Mouse (Mus musculus) neural tube, embryonic 14.5 days (tissue): ENCODE measurements around the gene Ints13. TPM values are rescaled to one million over a fixed set of nuclear protein-coding genes. Genes with fewer than 3 reads are reported as not detected.

Experiments used
- ATAC-seq: fragments of 200-750 bp; cut with Nextera tagmentation; 2 replicates; pipeline ENCODE4 v1.8.0; 2017; ENCODE audit warnings: low read depth, mild to moderate bottlenecking, moderate TSS enrichment, moderate library complexity
- H3K27ac ChIP-seq: fragments of 300-500 bp; sonication (generic); 2 replicates; pipeline ENCODE4 v1.5.1; 2014; ENCODE audit warnings: low read depth, mild to moderate bottlenecking, control low read depth, low read length, moderate library complexity, mixed read lengths
- H3K27me3 ChIP-seq: fragments of 300-500 bp; sonication (generic); 2 replicates; pipeline ENCODE4 v1.6.1; 2014; ENCODE audit warnings: low read length; ENCODE audit not compliant: control insufficient read depth, insufficient read depth
- H3K36me3 ChIP-seq: fragments of 300-500 bp; sonication (generic); 2 replicates; pipeline ENCODE4 v1.6.1; 2014; ENCODE audit warnings: low read length, mixed read lengths; ENCODE audit not compliant: control insufficient read depth, insufficient read depth
- H3K4me1 ChIP-seq: fragments of 300-500 bp; sonication (generic); 2 replicates; pipeline ENCODE4 v1.6.1; 2014; ENCODE audit warnings: low read length; ENCODE audit not compliant: control insufficient read depth, insufficient read depth
- H3K4me2 ChIP-seq: fragments of 300-500 bp; sonication (generic); 2 replicates; pipeline ENCODE4 v1.6.1; 2014; ENCODE audit warnings: mild to moderate bottlenecking, low read depth, low read length, control low read depth
- H3K4me3 ChIP-seq: fragments of 300-500 bp; sonication (generic); 2 replicates; pipeline ENCODE4 v1.5.1; 2014; ENCODE audit warnings: low read depth, low read length, control low read depth, mixed read lengths
- H3K9ac ChIP-seq: fragments of 300-500 bp; sonication (generic); replicated peaks from 2 replicates; pipeline ENCODE4 v1.6.1; 2014; ENCODE audit warnings: low read depth, mild to moderate bottlenecking, control low read depth, low read length, mixed read lengths
- H3K9me3 ChIP-seq: fragments of 300-500 bp; sonication (generic); 2 replicates; pipeline ENCODE4 v1.6.1; 2016; ENCODE audit warnings: low read length; ENCODE audit not compliant: control insufficient read depth
- WGBS: fragments of 180-500 bp; shearing (Covaris S2); extraction: QIAGEN DNeasy Blood & Tissue Kit; methylation state at CpG from one replicate; pipeline ENCODE4 v1.1.7; 2014; 5-methylcytosine and 5-hydroxymethylcytosine counted together
- polyA plus RNA-seq: library from polyadenylated mRNA; unstranded; fragments of >200 nt; fragmentation: Nextera tagmentation; extraction: Ambion mirVana; gene quantifications from 2 replicates; pipeline ENCODE4 v1.2.1, GENCODE M21; 2014

Gene Ints13
- polyA plus RNA-seq, result 41.1 and 50.3 TPM in 2 replicates

DNA sequence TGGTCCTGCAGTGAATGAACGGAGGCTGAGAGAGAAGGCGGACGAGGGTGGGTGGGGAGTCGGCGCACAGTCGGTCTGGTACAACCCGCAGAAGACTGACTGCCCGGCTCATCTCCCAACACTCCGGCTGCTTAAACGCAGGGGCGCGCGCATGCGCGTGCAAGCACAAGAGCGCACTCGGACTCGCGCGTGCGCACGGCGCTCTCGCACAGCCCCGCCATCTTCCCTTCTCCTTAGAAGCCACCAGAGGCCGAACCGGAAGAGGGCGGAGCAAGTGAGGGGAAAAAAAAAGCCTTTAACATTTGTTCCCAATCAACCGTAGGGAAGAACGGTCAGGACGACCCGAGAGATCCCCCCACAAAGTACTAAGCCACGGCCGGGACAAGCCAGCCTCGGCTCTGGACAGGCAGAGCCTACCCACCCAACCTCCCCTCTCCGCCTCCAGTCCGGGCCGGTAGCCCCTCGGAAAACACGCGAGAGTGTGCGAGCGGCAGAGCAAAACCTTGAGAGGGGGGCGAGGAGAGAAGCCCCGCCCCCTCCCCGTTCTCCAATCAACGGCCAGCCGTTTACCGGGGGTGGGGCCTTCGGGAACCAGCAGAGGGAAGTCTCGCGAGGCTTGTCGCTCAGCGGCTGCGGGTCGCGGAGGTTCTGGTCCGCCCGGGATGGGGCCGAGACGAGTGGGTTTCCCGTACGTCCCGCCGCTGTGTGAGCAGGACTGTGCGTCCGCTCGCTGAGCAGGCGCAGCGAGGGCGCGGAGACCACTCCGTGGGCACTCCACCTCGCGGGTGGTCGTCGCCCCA lies at the start of gene Ints13:
Gene Ints13 (minus strand): TSS at position 526 of the 800 bp plus-strand sequence.
- peak; percentile 97 for ATAC-seq
- Histone ChIP-seq H3K27me3 (no peaks in the 10 kb centered on the region), H3K4me1 (peaks cover 28% of the 10 kb centered on the region), H3K4me3 (peak within 1 kb of the TSS; percentile 85), H3K27ac (peak within 1 kb of the TSS; percentile 97), H3K9me3 (no peaks in the 10 kb centered on the region), H3K36me3 (no peaks in the 10 kb centered on the region), H3K9ac (peak within 1 kb of the TSS; percentile 86), H3K4me2 (peak within 1 kb of the TSS; percentile 79)
- under 1% methylated on average over 73 of the region's 77 CpGs for WGBS

DNA sequence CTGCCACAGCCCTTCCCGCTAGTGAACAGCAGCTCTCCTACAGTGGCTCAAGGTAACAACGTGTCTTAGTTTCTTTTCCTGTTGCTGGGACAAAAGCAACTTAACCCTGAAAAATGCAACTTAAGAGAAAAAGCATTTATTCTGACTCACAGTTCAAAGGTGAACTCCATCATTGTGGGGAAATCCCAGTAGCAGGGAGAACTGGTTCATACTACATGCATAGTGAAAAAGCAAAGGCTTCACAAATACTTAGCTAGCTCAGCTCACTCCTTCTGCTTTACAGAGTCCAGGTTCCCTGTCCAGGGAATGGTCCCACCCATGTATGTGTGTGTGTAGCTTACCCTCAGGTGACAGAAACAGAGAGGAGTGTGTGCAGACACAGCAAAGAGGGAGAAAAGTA lies 39.0 kb upstream of the Ints13 start:
- Histone ChIP-seq H3K4me3 (no peak overlapping the region), H3K4me1 (no peaks in the 10 kb centered on the region), H3K9me3 (no peaks in the 10 kb centered on the region), H3K36me3 (peaks cover 25% of the 10 kb centered on the region), H3K27ac (no peak overlapping the region), H3K27me3 (no peaks in the 10 kb centered on the region), H3K9ac (no peak overlapping the region), H3K4me2 (no peak overlapping the region)
- whole genome bisulfite sequencing, result 95% methylated on average over 2 of the region's 2 CpGs
- no peak for ATAC-seq

GRCm38 (mm10) chr6:146615891-146616290 lies 38.3 kb upstream of the Ints13 start:
- H3K9ac ChIP-seq, result no peak overlapping the region
- ATAC-seq, result no peak
- no peak overlapping the region for H3K4me3 ChIP-seq
- no peaks in the 10 kb centered on the region for H3K27me3 ChIP-seq
- H3K9me3 ChIP-seq, result no peaks in the 10 kb centered on the region
- H3K4me1 ChIP-seq, result no peaks in the 10 kb centered on the region
- no peak overlapping the region for H3K4me2 ChIP-seq
- peaks cover 25% of the 10 kb centered on the region for H3K36me3 ChIP-seq
- H3K27ac ChIP-seq, result no peak overlapping the region
- WGBS, result 94% methylated on average over 8 of the region's 8 CpGs

GRCm38 (mm10) chr6:146614541-146614940 lies 36.9 kb upstream of the Ints13 start:
- 93% methylated on average over 5 of the region's 5 CpGs for WGBS
- Histone ChIP-seq H3K36me3 (peaks cover 32% of the 10 kb centered on the region), H3K4me1 (no peaks in the 10 kb centered on the region)

GRCm38 (mm10) chr6:146613907-146614306 lies 36.3 kb upstream of the Ints13 start:
- Histone ChIP-seq H3K36me3 (peaks cover 37% of the 10 kb centered on the region), H3K27me3 (no peaks in the 10 kb centered on the region), H3K4me3 (no peak overlapping the region), H3K4me2 (no peak overlapping the region), H3K9me3 (no peaks in the 10 kb centered on the region), H3K9ac (no peak overlapping the region), H3K27ac (no peak overlapping the region), H3K4me1 (no peaks in the 10 kb centered on the region)
- ATAC-seq, result no peak
- 94% methylated on average over 5 of the region's 5 CpGs for WGBS

More at GRCm38 (mm10) chr6:146614541-146614940, 36.9 kb upstream of the Ints13 start:
- no peaks in the 10 kb centered on the region for H3K27me3 ChIP-seq
- no peak overlapping the region for H3K27ac ChIP-seq
- H3K4me3 ChIP-seq, result no peak overlapping the region
- H3K9ac ChIP-seq, result no peak overlapping the region
- H3K4me2 ChIP-seq, result no peak overlapping the region
- ATAC-seq, result no peak
- no peaks in the 10 kb centered on the region for H3K9me3 ChIP-seq

- no peak overlapping the region for H3K9ac ChIP-seq
- no peak overlapping the region for H3K4me2 ChIP-seq
- H3K4me1 ChIP-seq, result no peaks in the 10 kb centered on the region
- H3K27me3 ChIP-seq, result no peaks in the 10 kb centered on the region
- H3K27ac ChIP-seq, result no peak overlapping the region
- peaks cover 37% of the 10 kb centered on the region for H3K36me3 ChIP-seq
- no peak overlapping the region for H3K4me3 ChIP-seq
- no peaks in the 10 kb centered on the region for H3K9me3 ChIP-seq
- no peak for ATAC-seq
- WGBS, result 89% methylated on average over 5 of the region's 5 CpGs
Measured at GRCm38 (mm10) chr6:146612736-146613135, 35.1 kb upstream of the Ints13 start.

GRCm38 (mm10) chr6:146611897-146612296 lies 34.3 kb upstream of the Ints13 start:
- no peak for ATAC-seq
- no peak overlapping the region for H3K9ac ChIP-seq
- peaks cover 37% of the 10 kb centered on the region for H3K36me3 ChIP-seq
- no peak overlapping the region for H3K4me2 ChIP-seq
- H3K27ac ChIP-seq, result no peak overlapping the region
- no peaks in the 10 kb centered on the region for H3K4me1 ChIP-seq
- H3K4me3 ChIP-seq, result no peak overlapping the region
- H3K9me3 ChIP-seq, result no peaks in the 10 kb centered on the region
- 92% methylated on average over 7 of the region's 7 CpGs for WGBS
- no peaks in the 10 kb centered on the region for H3K27me3 ChIP-seq

DNA sequence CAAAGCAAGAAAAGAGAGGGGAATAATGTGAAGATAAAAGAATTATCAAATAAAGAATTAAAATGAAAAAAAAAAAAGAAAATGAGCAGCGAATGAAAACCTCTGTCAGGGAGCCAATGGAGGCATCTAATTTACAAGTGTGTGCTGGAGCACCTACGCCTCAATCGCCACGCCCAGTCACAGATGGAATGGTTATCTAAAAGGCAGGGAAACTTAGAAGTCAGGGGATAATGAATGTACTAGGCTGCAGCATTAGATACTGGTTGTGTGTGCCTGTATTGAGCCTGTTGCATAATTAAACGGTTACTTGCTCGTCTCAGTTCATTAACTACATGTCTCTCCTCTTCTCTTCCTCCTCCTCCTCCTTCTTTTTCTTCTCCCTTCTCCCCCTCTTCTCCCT lies 33.8 kb upstream of the Ints13 start:
- Histone ChIP-seq H3K9ac (no peak overlapping the region), H3K4me3 (no peak overlapping the region), H3K36me3 (peaks cover 34% of the 10 kb centered on the region), H3K4me1 (no peaks in the 10 kb centered on the region), H3K4me2 (no peak overlapping the region), H3K9me3 (no peaks in the 10 kb centered on the region), H3K27me3 (no peaks in the 10 kb centered on the region), H3K27ac (no peak overlapping the region)
- no peak for ATAC-seq
- WGBS, result 88% methylated on average over 6 of the region's 6 CpGs

GRCm38 (mm10) chr6:146603651-146604050 lies 26.0 kb upstream of the Ints13 start:
- Histone ChIP-seq H3K4me2 (no peak overlapping the region), H3K9me3 (no peaks in the 10 kb centered on the region), H3K27me3 (no peaks in the 10 kb centered on the region), H3K36me3 (peaks cover 57% of the 10 kb centered on the region), H3K27ac (no peak overlapping the region), H3K4me3 (no peak overlapping the region), H3K4me1 (no peaks in the 10 kb centered on the region), H3K9ac (no peak overlapping the region)
- ATAC-seq, result no peak
- 81% methylated on average over 10 of the region's 10 CpGs for WGBS
